ENCODE assay signal across 8 mouse cellular contexts in genomic region chr9:119092473-119093418, GRCm38 (mm10). TPM values are rescaled to one million over a fixed set of nuclear protein-coding genes. Genes with fewer than 3 reads are reported as not detected.
A peak's percentile ranks its signal among the peaks of the same experiment; 100 is the strongest.
DNase-seq lines count a peak whose midpoint lies in the region; ATAC-seq and TF ChIP-seq lines count a peak whose summit lies in the region.

No protein-coding gene starts in this region.

- peak overlapping the region; percentile 10; the same call in 1 of the 2 replicates for H3K27ac ChIP-seq in brown adipose tissue, adult 24 weeks (replicated peaks; ENCODE audit: low read depth, low read length)
- no peak overlapping the region for H3K27ac ChIP-seq in intestine, embryonic 14.5 days (ENCODE audit: low read depth)
- peak overlapping the region; percentile 73 for H3K27ac ChIP-seq in lung, postnatal 0 days (ENCODE audit: low read length)
- H3K27ac ChIP-seq in stomach, postnatal 0 days (replicated peaks), result peak overlapping the region; percentile 85

- peaks cover 17% of the 10 kb centered on the region for H3K4me1 ChIP-seq in brown adipose tissue, adult 24 weeks (ENCODE audit: control insufficient read depth, insufficient read depth, insufficient read length, low read length)
- H3K4me1 ChIP-seq in intestine, embryonic 14.5 days (replicated peaks; ENCODE audit: control insufficient read depth, insufficient read depth, low read length), result peaks cover 10% of the 10 kb centered on the region
- H3K4me1 ChIP-seq in lung, postnatal 0 days (ENCODE audit: insufficient read depth, low read depth, low read length), result 0 out of 2 replicates have a peak, but pooled peaks cover 3% of the 10 kb centered on the region
- peaks cover 2% of the 10 kb centered on the region for H3K4me1 ChIP-seq in stomach, postnatal 0 days (replicated peaks; ENCODE audit: control insufficient read depth, insufficient read depth)

- peak overlapping the region; percentile 92 for H3K4me3 ChIP-seq in brown adipose tissue, adult 24 weeks (ENCODE audit: insufficient read depth, low read depth, low read length)
- peak overlapping the region; percentile 64 for H3K4me3 ChIP-seq in intestine, embryonic 14.5 days (ENCODE audit: low read depth, low read length)
- peak overlapping the region; percentile 54 for H3K4me3 ChIP-seq in lung, postnatal 0 days (ENCODE audit: low read depth, low read length)
- peak overlapping the region; percentile 61 for H3K4me3 ChIP-seq in stomach, postnatal 0 days (ENCODE audit: low read depth, low read length)

- no peaks in the 10 kb centered on the region for H3K27me3 ChIP-seq in intestine, embryonic 14.5 days (replicated peaks; ENCODE audit: control insufficient read depth, insufficient read depth, low read length)
- H3K27me3 ChIP-seq in lung, postnatal 0 days (replicated peaks; ENCODE audit: insufficient read depth, low read length), result no peaks in the 10 kb centered on the region
- no peaks in the 10 kb centered on the region for H3K27me3 ChIP-seq in stomach, postnatal 0 days (ENCODE audit: control insufficient read depth, insufficient read depth, low read length)

- H3K9ac ChIP-seq in intestine, embryonic 14.5 days (ENCODE audit: low read length), result peak overlapping the region; percentile 60
- H3K9ac ChIP-seq in lung, postnatal 0 days (replicated peaks; ENCODE audit: low read depth), result peak overlapping the region; percentile 40
- H3K9ac ChIP-seq in stomach, postnatal 0 days (ENCODE audit: low read length), result peak overlapping the region; percentile 66

- no peak for TF ChIP-seq EP300 in lung, postnatal 0 days (IDR thresholded peaks at IDR 0.05)
- TF ChIP-seq EP300 in stomach, postnatal 0 days (optimal IDR thresholded peaks at IDR 0.05), result no peak

- no peak for TF ChIP-seq CTCF in lung, postnatal 0 days (IDR thresholded peaks at IDR 0.05)
- TF ChIP-seq CTCF in stomach, postnatal 0 days (IDR thresholded peaks at IDR 0.05; ENCODE audit: low read depth), result no peak

- no peak for ATAC-seq in intestine, embryonic 14.5 days (replicated peaks; ENCODE audit: low FRiP score, low TSS enrichment, low read depth)
- ATAC-seq in lung, postnatal 0 days, result no peak
- ATAC-seq in stomach, postnatal 0 days (ENCODE audit: low FRiP score, low TSS enrichment), result no peak

- no peaks in the 10 kb centered on the region for H3K36me3 ChIP-seq in intestine, embryonic 14.5 days (ENCODE audit: control insufficient read depth, insufficient read depth, low read length)
- H3K36me3 ChIP-seq in lung, postnatal 0 days (ENCODE audit: insufficient read depth, low read length), result no peaks in the 10 kb centered on the region
- no peaks in the 10 kb centered on the region for H3K36me3 ChIP-seq in stomach, postnatal 0 days (ENCODE audit: control insufficient read depth, insufficient read depth, low read length)

- DNase-seq in ovary, adult 18-20 months (ENCODE audit: low spot score), result peak; percentile 30
- DNase-seq in ovary, postnatal 10 days (ENCODE audit: low spot score), result no peak
- DNase-seq in gastrocnemius, adult 8-10 months (ENCODE audit: low spot score in 2 of 2), result peak; percentile 21 to 56
- peak; percentile 65 for DNase-seq in intestine, embryonic 14.5 days (ENCODE audit: low spot score)
- peak; percentile 53 for DNase-seq in lung, postnatal 0 days (ENCODE audit: low spot score)
- peak; percentile 51 for DNase-seq in stomach, postnatal 0 days (ENCODE audit: low spot score)
- no peak for DNase-seq in thymus, postnatal 25 days

- 3% methylated on average over 45 of the region's 45 CpGs for WGBS in intestine, embryonic 14.5 days
- WGBS in lung, postnatal 0 days, result 4% methylated on average over 45 of the region's 45 CpGs
- WGBS in stomach, postnatal 0 days, result 2% methylated on average over 45 of the region's 45 CpGs

- no peaks in the 10 kb centered on the region for H3K9me3 ChIP-seq in intestine, embryonic 14.5 days (ENCODE audit: control insufficient read depth, low read length)
- H3K9me3 ChIP-seq in lung, postnatal 0 days (ENCODE audit: low read length), result no peaks in the 10 kb centered on the region
- no peaks in the 10 kb centered on the region for H3K9me3 ChIP-seq in stomach, postnatal 0 days (ENCODE audit: control insufficient read depth, low read length)

- peak overlapping the region; percentile 63 for H3K4me2 ChIP-seq in intestine, embryonic 14.5 days (ENCODE audit: low read length)
- peak overlapping the region; percentile 84 for H3K4me2 ChIP-seq in lung, postnatal 0 days (replicated peaks; ENCODE audit: low read depth, low read length)
- H3K4me2 ChIP-seq in stomach, postnatal 0 days (replicated peaks; ENCODE audit: low read depth), result peak overlapping the region; percentile 81

RNA-seq across cellular contexts. Expression of gene Plcd1, which starts 0.6 kb away (rescaled TPM):
- polyA plus RNA-seq in brown adipose tissue, adult 24 weeks (2012; ENCODE audit: insufficient read depth, insufficient read length, missing spikeins), result 12.0 and 17.2 TPM in 2 replicates
- 1 to 10 TPM; 4.2 to 7.8 (median 6.3) TPM for total RNA-seq in gastrocnemius, adult 8-10 months (2022)
- polyA plus RNA-seq in intestine, embryonic 14.5 days (2014; fragmentation: Nextera tagmentation; extraction: Ambion mirVana), result 22.1 and 30.3 TPM in 2 replicates
- 9.1 and 10.4 TPM in 2 replicates for polyA plus RNA-seq in lung, postnatal 0 days (2015; fragmentation: Nextera tagmentation; extraction: Ambion mirVana)
- polyA plus RNA-seq in stomach, postnatal 0 days (2015; fragmentation: Nextera tagmentation; extraction: Ambion mirVana), result 35.3 and 39.2 TPM in 2 replicates

RNA-seq across cellular contexts. Expression of gene Dlec1, which starts 9.5 kb away (rescaled TPM):
- 0.46 and 1.4 TPM in 2 replicates for polyA plus RNA-seq in brown adipose tissue, adult 24 weeks (2012; ENCODE audit: insufficient read depth, insufficient read length, missing spikeins)
- total RNA-seq in gastrocnemius, adult 8-10 months (2022), result not detected
- 0.37 and 0.67 TPM in 2 replicates for polyA plus RNA-seq in intestine, embryonic 14.5 days (2014; fragmentation: Nextera tagmentation; extraction: Ambion mirVana)
- 0.57 and 0.64 TPM in 2 replicates for polyA plus RNA-seq in lung, postnatal 0 days (2015; fragmentation: Nextera tagmentation; extraction: Ambion mirVana)
- 0.18 TPM in 2 replicates for polyA plus RNA-seq in stomach, postnatal 0 days (2015; fragmentation: Nextera tagmentation; extraction: Ambion mirVana)

RNA-seq across cellular contexts. Expression of gene Vill, which starts 40.2 kb away (rescaled TPM):
- 1.8 TPM in 1 of 2 replicates, not detected in the other for polyA plus RNA-seq in brown adipose tissue, adult 24 weeks (2012; ENCODE audit: insufficient read depth, insufficient read length, missing spikeins)
- total RNA-seq in gastrocnemius, adult 8-10 months (2022), result under 1 TPM; 0.22 to 0.54 (median 0.37) TPM
- polyA plus RNA-seq in intestine, embryonic 14.5 days (2014; fragmentation: Nextera tagmentation; extraction: Ambion mirVana), result 26.2 and 27.4 TPM in 2 replicates
- 16.6 and 20.0 TPM in 2 replicates for polyA plus RNA-seq in lung, postnatal 0 days (2015; fragmentation: Nextera tagmentation; extraction: Ambion mirVana)
- 55.0 and 61.3 TPM in 2 replicates for polyA plus RNA-seq in stomach, postnatal 0 days (2015; fragmentation: Nextera tagmentation; extraction: Ambion mirVana)

Comparison
In these comparisons a context has a peak if more than half of its experiments do, and no peak if none do; other contexts are left out.
1. DNase-seq: peak in ovary, adult 18-20 months (single experiment), gastrocnemius, adult 8-10 months (2 of 2), intestine, embryonic 14.5 days (single experiment), lung, postnatal 0 days (single experiment) and stomach, postnatal 0 days (single experiment); none in ovary, postnatal 10 days (single experiment) and thymus, postnatal 25 days (single experiment).
2. Peak in every context shown above with its lines, with median percentiles within 50 percentile points of each other: H3K4me3 ChIP-seq, H3K4me2 ChIP-seq and H3K9ac ChIP-seq.